Mouse (Mus musculus) forebrain, embryonic 11.5 days (tissue): Measurements from ENCODE around the gene Filip1l. TPM values are rescaled to one million over a fixed set of nuclear protein-coding genes. Genes with fewer than 3 reads are reported as not detected.

Experiments
- ATAC-seq: fragments of 200-750 bp; cut with Nextera tagmentation; replicated peaks from 2 replicates; pipeline ENCODE4 v1.8.0; 2017; ENCODE audit warnings: moderate TSS enrichment; ENCODE audit not compliant: low FRiP score
- DNase-seq: peaks from one replicate; pipeline ENCODE4 v3.0.0-alpha.2; 2017; ENCODE audit warnings: low spot score
- H3K27ac ChIP-seq: fragments of 300-500 bp; sonication (generic); 2 replicates; pipeline ENCODE4 v1.5.1; 2014; ENCODE audit warnings: low read depth, low read length
- H3K27me3 ChIP-seq: fragments of 300-500 bp; sonication (generic); 2 replicates; pipeline ENCODE4 v1.6.1; 2014; ENCODE audit warnings: mild to moderate bottlenecking, low read length, mixed read lengths; ENCODE audit not compliant: control insufficient read depth, insufficient read depth
- H3K36me3 ChIP-seq: fragments of 300-500 bp; sonication (generic); 2 replicates; pipeline ENCODE4 v1.6.1; 2014; ENCODE audit warnings: mild to moderate bottlenecking, low read length, moderate library complexity, mixed read lengths; ENCODE audit not compliant: control insufficient read depth, insufficient read depth
- H3K4me1 ChIP-seq: fragments of 300-500 bp; sonication (generic); replicated peaks from 2 replicates; pipeline ENCODE4 v1.6.1; 2014; ENCODE audit warnings: low read length, mixed read lengths; ENCODE audit not compliant: control insufficient read depth, insufficient read depth
- H3K4me2 ChIP-seq: fragments of 300-500 bp; sonication (generic); 2 replicates; pipeline ENCODE4 v1.6.1; 2014; ENCODE audit warnings: low read depth, mild to moderate bottlenecking, low read length, moderate library complexity, mixed read lengths; ENCODE audit not compliant: severe bottlenecking
- H3K4me3 ChIP-seq: fragments of 300-500 bp; sonication (generic); 2 replicates; pipeline ENCODE4 v1.5.1; 2014; ENCODE audit warnings: low read depth, low read length
- H3K9ac ChIP-seq: fragments of 300-500 bp; sonication (generic); 2 replicates; pipeline ENCODE4 v1.6.1; 2014; ENCODE audit warnings: low read length
- H3K9me3 ChIP-seq: fragments of 300-500 bp; sonication (generic); 2 replicates; pipeline ENCODE4 v1.6.1; 2016; ENCODE audit warnings: low read length, mixed read lengths; ENCODE audit not compliant: control insufficient read depth
- whole genome bisulfite sequencing: fragments of 180-500 bp; shearing (Covaris S2); extraction: QIAGEN DNeasy Blood & Tissue Kit; methylation state at CpG from one replicate; pipeline ENCODE4 v1.1.7; 2014; 5-methylcytosine and 5-hydroxymethylcytosine counted together
- polyA plus RNA-seq: library from polyadenylated mRNA; unstranded; fragments of >200 nt; fragmentation: Nextera tagmentation; extraction: Ambion mirVana; gene quantifications from 2 replicates; pipeline ENCODE4 v1.2.1, GENCODE M21; 2014

The Filip1l gene
- polyA plus RNA-seq, result 8.1 and 10.0 TPM in 2 replicates

DNA sequence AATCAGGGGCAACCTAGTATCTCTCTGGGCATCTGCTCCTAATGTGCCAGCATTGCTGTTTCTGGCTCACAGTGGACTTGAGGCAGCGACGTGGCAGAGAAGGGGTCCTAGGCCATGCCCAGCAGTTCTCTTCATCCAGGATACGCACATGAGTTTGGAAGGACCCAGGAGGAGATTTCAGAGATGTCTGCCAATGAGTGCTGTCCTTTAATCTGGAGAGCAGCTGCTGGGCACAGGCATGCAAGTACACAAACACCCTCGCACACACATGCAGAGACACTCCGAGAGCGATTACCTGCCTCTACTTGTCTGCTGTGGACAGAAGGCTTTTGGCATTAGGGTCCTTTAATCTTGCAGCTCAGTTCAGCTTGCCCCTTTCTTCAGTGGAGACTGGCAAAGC, at the start of gene Filip1l:
Gene Filip1l, plus strand, starts transcription at position 343 of the 400 bp plus-strand sequence.
- ATAC-seq (no peak), DNase-seq (no peak)

GRCm38 (mm10) chr16:57303716-57304115, 49.2 kb upstream of the Filip1l start:
- no peak for ATAC-seq
- 68% methylated on average over 19 of the region's 19 CpGs for WGBS
- Histone ChIP-seq H3K9me3 (no peaks in the 10 kb centered on the region), H3K4me1 (no peaks in the 10 kb centered on the region), H3K4me2 (no peak overlapping the region), H3K27me3 (no peaks in the 10 kb centered on the region), H3K27ac (no peak overlapping the region), H3K4me3 (no peak overlapping the region), H3K9ac (no peak overlapping the region), H3K36me3 (no peaks in the 10 kb centered on the region)
- peak; percentile 61 for DNase-seq

More for the DNA sequence above, at the start of gene Filip1l:
- H3K36me3 ChIP-seq, result no peaks in the 10 kb centered on the region
- H3K27me3 ChIP-seq, result no peaks in the 10 kb centered on the region
- WGBS, result 84% methylated on average over 6 of the region's 6 CpGs
- no peak within 1 kb of the TSS for H3K9ac ChIP-seq
- no peaks in the 10 kb centered on the region for H3K9me3 ChIP-seq
- H3K4me2 ChIP-seq, result no peak within 1 kb of the TSS
- H3K4me3 ChIP-seq, result no peak within 1 kb of the TSS
- H3K4me1 ChIP-seq, result no peaks in the 10 kb centered on the region
- H3K27ac ChIP-seq, result no peak within 1 kb of the TSS

- H3K4me3 ChIP-seq, result no peak overlapping the region
- no peaks in the 10 kb centered on the region for H3K27me3 ChIP-seq
- H3K27ac ChIP-seq, result no peak overlapping the region
- no peak for ATAC-seq
- 83% methylated on average over 6 of the region's 6 CpGs for WGBS
- no peak for DNase-seq
- H3K9me3 ChIP-seq, result no peaks in the 10 kb centered on the region
- no peak overlapping the region for H3K9ac ChIP-seq
- H3K4me2 ChIP-seq, result no peak overlapping the region
- H3K36me3 ChIP-seq, result no peaks in the 10 kb centered on the region
- no peaks in the 10 kb centered on the region for H3K4me1 ChIP-seq
Measured at GRCm38 (mm10) chr16:57305463-57305862, 47.4 kb upstream of the Filip1l start.

DNA sequence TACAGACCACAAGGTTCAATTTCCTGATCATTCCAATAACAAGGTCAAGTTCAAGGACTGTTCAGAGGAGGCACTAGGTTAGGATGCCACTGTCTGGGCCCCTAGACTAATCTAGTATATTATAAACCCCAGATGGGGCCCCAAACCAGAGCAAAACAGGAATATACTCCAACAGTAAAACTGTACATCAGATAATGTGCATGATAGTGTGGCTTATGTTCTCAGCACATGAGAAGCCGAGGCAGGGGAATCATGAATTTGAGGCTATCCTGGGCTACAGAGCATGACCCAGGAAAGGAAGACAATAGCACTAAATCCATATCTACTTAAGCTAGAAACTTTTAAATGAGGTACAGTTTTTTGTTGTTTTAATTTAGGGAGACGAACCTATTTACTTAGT, 40.8 kb upstream of the Filip1l start:
- no peaks in the 10 kb centered on the region for H3K4me1 ChIP-seq
- no peak for DNase-seq
- H3K9ac ChIP-seq, result no peak overlapping the region
- no peaks in the 10 kb centered on the region for H3K9me3 ChIP-seq
- H3K4me2 ChIP-seq, result no peak overlapping the region
- no peak overlapping the region for H3K4me3 ChIP-seq
- H3K36me3 ChIP-seq, result no peaks in the 10 kb centered on the region
- no peak overlapping the region for H3K27ac ChIP-seq
- H3K27me3 ChIP-seq, result no peaks in the 10 kb centered on the region
- ATAC-seq, result no peak
- 94% methylated on average over 2 of the region's 2 CpGs for WGBS

DNA sequence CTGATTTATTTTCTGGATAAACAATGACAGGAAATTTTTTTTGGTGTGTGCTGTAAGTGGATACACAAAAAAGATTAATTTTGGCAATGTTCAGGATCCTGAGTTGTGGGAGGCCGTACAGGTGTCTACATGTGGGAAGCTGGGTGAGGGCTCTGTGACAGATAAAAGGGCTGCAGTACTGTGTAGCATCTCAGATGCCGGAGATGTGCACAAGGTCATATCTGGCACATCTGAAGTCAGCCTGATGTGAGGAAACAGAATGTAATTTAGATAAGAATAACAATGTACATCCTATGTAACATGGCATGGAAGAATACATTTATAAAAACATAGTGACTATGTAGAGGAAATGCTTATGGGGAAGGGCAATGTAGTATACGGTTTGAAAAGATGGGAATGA, 39.4 kb upstream of the Filip1l start:
- no peaks in the 10 kb centered on the region for H3K36me3 ChIP-seq
- no peaks in the 10 kb centered on the region for H3K4me1 ChIP-seq
- DNase-seq, result no peak
- ATAC-seq, result no peak
- H3K4me2 ChIP-seq, result no peak overlapping the region
- H3K27ac ChIP-seq, result no peak overlapping the region
- 90% methylated on average over 3 of the region's 3 CpGs for WGBS
- H3K9ac ChIP-seq, result no peak overlapping the region
- H3K27me3 ChIP-seq, result no peaks in the 10 kb centered on the region
- H3K9me3 ChIP-seq, result no peaks in the 10 kb centered on the region
- H3K4me3 ChIP-seq, result no peak overlapping the region

DNA sequence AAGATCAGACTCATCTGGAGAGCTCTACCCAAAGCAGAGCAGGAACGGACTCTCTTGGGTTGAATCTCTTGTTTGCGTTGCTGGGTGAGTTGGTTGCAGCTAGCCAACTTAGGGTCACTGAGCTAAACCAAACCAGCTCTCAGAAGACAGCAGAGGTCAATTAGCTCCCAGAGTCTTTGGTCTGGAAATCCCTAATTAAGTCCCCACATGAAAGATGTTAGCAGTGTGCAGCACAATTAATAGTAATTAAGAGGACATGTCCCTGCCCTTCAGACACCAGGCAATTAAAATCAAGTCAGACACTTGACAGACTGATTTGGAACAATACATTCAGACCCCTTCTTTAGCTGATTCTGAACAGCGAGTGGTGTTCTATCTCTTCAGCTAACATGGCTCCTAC, 38.7 kb upstream of the Filip1l start:
- H3K9me3 ChIP-seq, result no peaks in the 10 kb centered on the region
- no peak for DNase-seq
- H3K27me3 ChIP-seq, result no peaks in the 10 kb centered on the region
- no peak overlapping the region for H3K4me2 ChIP-seq
- 47% methylated on average over 3 of the region's 3 CpGs for WGBS
- no peaks in the 10 kb centered on the region for H3K4me1 ChIP-seq
- no peak overlapping the region for H3K4me3 ChIP-seq
- H3K27ac ChIP-seq, result no peak overlapping the region
- H3K36me3 ChIP-seq, result no peaks in the 10 kb centered on the region
- ATAC-seq, result peak; percentile 53; the same call in 1 of the 2 replicates
- no peak overlapping the region for H3K9ac ChIP-seq

- WGBS, result 89% methylated on average over 9 of the region's 9 CpGs
- Histone ChIP-seq H3K9ac (no peak overlapping the region), H3K36me3 (no peaks in the 10 kb centered on the region), H3K9me3 (no peaks in the 10 kb centered on the region), H3K4me2 (no peak overlapping the region), H3K4me1 (no peaks in the 10 kb centered on the region), H3K4me3 (no peak overlapping the region), H3K27ac (no peak overlapping the region), H3K27me3 (no peaks in the 10 kb centered on the region)
- no peak for DNase-seq
- ATAC-seq, result no peak
Measured at GRCm38 (mm10) chr16:57315026-57315425, 37.9 kb upstream of the Filip1l start.

- H3K27ac ChIP-seq, result no peak overlapping the region
- no peaks in the 10 kb centered on the region for H3K27me3 ChIP-seq
- WGBS, result 81% methylated on average over 4 of the region's 4 CpGs
- no peaks in the 10 kb centered on the region for H3K36me3 ChIP-seq
- H3K9me3 ChIP-seq, result no peaks in the 10 kb centered on the region
- H3K4me1 ChIP-seq, result no peaks in the 10 kb centered on the region
- H3K4me3 ChIP-seq, result no peak overlapping the region
- no peak for ATAC-seq
- no peak overlapping the region for H3K4me2 ChIP-seq
- no peak overlapping the region for H3K9ac ChIP-seq
- no peak for DNase-seq
Measured at GRCm38 (mm10) chr16:57317127-57317526, 35.8 kb upstream of the Filip1l start.

DNA sequence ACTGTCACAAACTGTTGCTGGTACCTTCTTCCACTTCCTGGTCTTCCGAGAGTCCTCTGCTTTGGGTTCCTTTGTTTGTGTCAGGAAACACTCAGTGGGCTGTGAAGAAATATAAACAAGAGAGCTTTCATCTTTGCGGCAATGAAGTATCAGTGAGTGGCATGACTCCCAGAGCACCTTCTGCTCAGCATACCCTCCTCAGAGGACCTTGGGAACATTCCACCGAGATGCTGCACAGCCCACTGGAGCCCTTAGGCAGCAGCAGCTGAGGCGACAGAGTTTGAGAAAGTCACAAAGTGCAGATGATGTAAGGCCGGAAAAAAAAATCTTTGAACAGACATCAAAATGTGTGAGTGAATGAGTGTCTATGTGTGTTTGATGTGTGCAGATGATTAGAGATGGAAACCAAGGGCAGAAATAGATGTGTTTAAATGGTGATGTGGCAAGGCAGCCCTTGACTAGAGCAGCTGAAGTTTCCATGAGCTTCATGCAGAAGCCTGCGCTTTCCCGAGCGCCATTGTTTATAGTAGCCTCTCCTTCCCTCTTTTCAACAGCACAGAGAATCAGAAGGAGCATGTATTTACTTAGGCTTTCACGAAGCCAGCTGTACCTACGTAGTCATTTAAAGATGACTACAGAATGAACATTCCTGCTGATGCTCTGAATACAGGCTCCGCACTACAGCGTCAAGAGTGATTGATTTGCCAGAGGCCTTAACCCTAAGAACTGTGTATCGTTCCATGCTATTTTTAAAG, 34.8 kb upstream of the Filip1l start:
- WGBS, result 77% methylated on average over 13 of the region's 13 CpGs
- Histone ChIP-seq H3K9ac (no peak overlapping the region), H3K4me2 (no peak overlapping the region), H3K4me3 (no peak overlapping the region), H3K36me3 (no peaks in the 10 kb centered on the region), H3K27ac (no peak overlapping the region), H3K4me1 (no peaks in the 10 kb centered on the region), H3K9me3 (no peaks in the 10 kb centered on the region), H3K27me3 (no peaks in the 10 kb centered on the region)
- ATAC-seq (no peak), DNase-seq (no peak)
